Mouse (Mus musculus): ENCODE data around the gene Zfyve21. TPM values are rescaled to one million over a fixed set of nuclear protein-coding genes. Genes with fewer than 3 reads are reported as not detected.

The Zfyve21 gene
- polyA plus RNA-seq (2015; fragmentation: Nextera tagmentation; extraction: Ambion mirVana): 64.4 and 78.6 TPM in 2 replicates

- Histone ChIP-seq H3K4me2 (peak within 1 kb of the TSS; percentile 89), H3K36me3 (replicated peaks) (peaks cover 16% of the 10 kb centered on the region), H3K4me1 (replicated peaks) (peaks cover 89% of the 10 kb centered on the region), H3K27me3 (no peaks in the 10 kb centered on the region), H3K4me3 (replicated peaks) (peak within 1 kb of the TSS; percentile 77), H3K27ac (replicated peaks) (peak within 1 kb of the TSS; percentile 98), H3K9ac (peak within 1 kb of the TSS; percentile 82), H3K9me3 (replicated peaks) (no peaks in the 10 kb centered on the region)
- peak; percentile 94 for ATAC-seq (ENCODE audit: insufficient read depth)
- WGBS (ENCODE audit: insufficient replicate concordance): under 1% methylated on average over 87 of the region's 87 CpGs
Observed at GRCm38 (mm10) chr12:111813766-111814617, at the start of gene Zfyve21, which contains the start of gene Xrcc3. Gene Zfyve21, plus strand, starts transcription at chr12:111814170. Gene Xrcc3, minus strand, starts transcription at chr12:111813873.

GRCm38 (mm10) chr12:111766313-111767236, 47.4 kb upstream of the Zfyve21 start:
- H3K9ac ChIP-seq: no peak overlapping the region
- no peak for ATAC-seq (ENCODE audit: insufficient read depth)
- H3K27ac ChIP-seq (replicated peaks): no peak overlapping the region
- H3K4me3 ChIP-seq (replicated peaks): no peak overlapping the region
- 70% methylated on average over 16 of the region's 16 CpGs for WGBS (ENCODE audit: insufficient replicate concordance)
- H3K36me3 ChIP-seq (replicated peaks): peaks cover 12% of the 10 kb centered on the region
- H3K9me3 ChIP-seq (replicated peaks): no peaks in the 10 kb centered on the region
- peaks cover 32% of the 10 kb centered on the region for H3K4me1 ChIP-seq (replicated peaks)
- H3K27me3 ChIP-seq: no peaks in the 10 kb centered on the region
- H3K4me2 ChIP-seq: no peak overlapping the region

GRCm38 (mm10) chr12:111768322-111768928, 45.5 kb upstream of the Zfyve21 start:
- no peak overlapping the region for H3K27ac ChIP-seq (replicated peaks)
- H3K4me3 ChIP-seq (replicated peaks): no peak overlapping the region
- H3K27me3 ChIP-seq: no peaks in the 10 kb centered on the region
- H3K4me1 ChIP-seq (replicated peaks): peaks cover 29% of the 10 kb centered on the region
- no peak for ATAC-seq (ENCODE audit: insufficient read depth)
- no peak overlapping the region for H3K4me2 ChIP-seq
- H3K9me3 ChIP-seq (replicated peaks): no peaks in the 10 kb centered on the region
- H3K9ac ChIP-seq: no peak overlapping the region
- H3K36me3 ChIP-seq (replicated peaks): peaks cover 16% of the 10 kb centered on the region
- 72% methylated on average over 10 of the region's 10 CpGs for WGBS (ENCODE audit: insufficient replicate concordance)

GRCm38 (mm10) chr12:111769306-111769705, 44.7 kb upstream of the Zfyve21 start:
- H3K4me3 ChIP-seq (replicated peaks): no peak overlapping the region
- WGBS (ENCODE audit: insufficient replicate concordance): 49% methylated on average over 10 of the region's 10 CpGs
- no peak overlapping the region for H3K4me2 ChIP-seq
- no peaks in the 10 kb centered on the region for H3K27me3 ChIP-seq
- H3K27ac ChIP-seq (replicated peaks): no peak overlapping the region
- no peaks in the 10 kb centered on the region for H3K9me3 ChIP-seq (replicated peaks)
- peaks cover 29% of the 10 kb centered on the region for H3K4me1 ChIP-seq (replicated peaks)
- H3K9ac ChIP-seq: no peak overlapping the region
- peaks cover 23% of the 10 kb centered on the region for H3K36me3 ChIP-seq (replicated peaks)
- ATAC-seq (ENCODE audit: insufficient read depth): no peak

- no peak for ATAC-seq (ENCODE audit: insufficient read depth)
- H3K36me3 ChIP-seq (replicated peaks): peaks cover 30% of the 10 kb centered on the region
Observed at GRCm38 (mm10) chr12:111769816-111770577, 44.0 kb upstream of the Zfyve21 start.

GRCm38 (mm10) chr12:111770651-111771050, 43.3 kb upstream of the Zfyve21 start:
- Histone ChIP-seq H3K4me3 (replicated peaks) (no peak overlapping the region), H3K9me3 (replicated peaks) (no peaks in the 10 kb centered on the region), H3K9ac (no peak overlapping the region), H3K27me3 (no peaks in the 10 kb centered on the region), H3K4me1 (replicated peaks) (peaks cover 29% of the 10 kb centered on the region), H3K27ac (replicated peaks) (no peak overlapping the region), H3K36me3 (replicated peaks) (peaks cover 36% of the 10 kb centered on the region), H3K4me2 (no peak overlapping the region)
- no peak for ATAC-seq (ENCODE audit: insufficient read depth)
- 83% methylated on average over 10 of the region's 10 CpGs for WGBS (ENCODE audit: insufficient replicate concordance)

More at GRCm38 (mm10) chr12:111769816-111770577, 44.0 kb upstream of the Zfyve21 start:
- Histone ChIP-seq H3K4me3 (replicated peaks) (no peak overlapping the region), H3K9ac (no peak overlapping the region), H3K9me3 (replicated peaks) (no peaks in the 10 kb centered on the region), H3K27me3 (no peaks in the 10 kb centered on the region), H3K4me1 (replicated peaks) (peaks cover 29% of the 10 kb centered on the region), H3K27ac (replicated peaks) (no peak overlapping the region), H3K4me2 (no peak overlapping the region)
- 64% methylated on average over 9 of the region's 9 CpGs for WGBS (ENCODE audit: insufficient replicate concordance)

- WGBS (ENCODE audit: insufficient replicate concordance): 84% methylated on average over 16 of the region's 16 CpGs
- peaks cover 70% of the 10 kb centered on the region for H3K36me3 ChIP-seq (replicated peaks)
Observed at GRCm38 (mm10) chr12:111774156-111774555, 39.8 kb upstream of the Zfyve21 start.

GRCm38 (mm10) chr12:111774845-111775244, 39.1 kb upstream of the Zfyve21 start:
- Histone ChIP-seq H3K27me3 (no peaks in the 10 kb centered on the region), H3K4me3 (replicated peaks) (no peak overlapping the region), H3K27ac (replicated peaks) (no peak overlapping the region), H3K9ac (no peak overlapping the region), H3K36me3 (replicated peaks) (peaks cover 77% of the 10 kb centered on the region), H3K9me3 (replicated peaks) (no peaks in the 10 kb centered on the region), H3K4me2 (no peak overlapping the region), H3K4me1 (replicated peaks) (no peaks in the 10 kb centered on the region)
- no peak for ATAC-seq (ENCODE audit: insufficient read depth)
- WGBS (ENCODE audit: insufficient replicate concordance): 80% methylated on average over 15 of the region's 15 CpGs

More at GRCm38 (mm10) chr12:111774156-111774555, 39.8 kb upstream of the Zfyve21 start:
- H3K9me3 ChIP-seq (replicated peaks): no peaks in the 10 kb centered on the region
- no peak overlapping the region for H3K4me2 ChIP-seq
- H3K27me3 ChIP-seq: no peaks in the 10 kb centered on the region
- no peak overlapping the region for H3K9ac ChIP-seq
- H3K27ac ChIP-seq (replicated peaks): no peak overlapping the region
- peaks cover 7% of the 10 kb centered on the region; the same call in 1 of the 2 replicates for H3K4me1 ChIP-seq (replicated peaks)
- no peak overlapping the region for H3K4me3 ChIP-seq (replicated peaks)
- ATAC-seq (ENCODE audit: insufficient read depth): no peak

GRCm38 (mm10) chr12:111777919-111778318, 36.1 kb upstream of the Zfyve21 start:
- Histone ChIP-seq H3K9me3 (replicated peaks) (no peaks in the 10 kb centered on the region), H3K9ac (no peak overlapping the region), H3K4me2 (no peak overlapping the region), H3K27ac (replicated peaks) (no peak overlapping the region), H3K36me3 (replicated peaks) (peaks cover 95% of the 10 kb centered on the region), H3K27me3 (no peaks in the 10 kb centered on the region), H3K4me3 (replicated peaks) (no peak overlapping the region), H3K4me1 (replicated peaks) (no peaks in the 10 kb centered on the region)
- 79% methylated on average over 13 of the region's 13 CpGs for WGBS (ENCODE audit: insufficient replicate concordance)
- ATAC-seq (ENCODE audit: insufficient read depth): 0 out of 2 replicates have a peak, but pooled peaks have one; percentile 15

- H3K4me2 ChIP-seq: no peak overlapping the region
- no peak for ATAC-seq (ENCODE audit: insufficient read depth)
- H3K27ac ChIP-seq (replicated peaks): no peak overlapping the region
- 92% methylated on average over 1 of the region's 1 CpGs for WGBS (ENCODE audit: insufficient replicate concordance)
- no peaks in the 10 kb centered on the region for H3K27me3 ChIP-seq
- H3K9ac ChIP-seq: no peak overlapping the region
- peaks cover 92% of the 10 kb centered on the region for H3K36me3 ChIP-seq (replicated peaks)
- no peaks in the 10 kb centered on the region for H3K9me3 ChIP-seq (replicated peaks)
- H3K4me1 ChIP-seq (replicated peaks): no peaks in the 10 kb centered on the region
- H3K4me3 ChIP-seq (replicated peaks): no peak overlapping the region
Observed at GRCm38 (mm10) chr12:111779544-111779943, 34.4 kb upstream of the Zfyve21 start.
